Mouse (Mus musculus): ENCODE results near the gene Disc1.

Disc1 gene

DNA sequence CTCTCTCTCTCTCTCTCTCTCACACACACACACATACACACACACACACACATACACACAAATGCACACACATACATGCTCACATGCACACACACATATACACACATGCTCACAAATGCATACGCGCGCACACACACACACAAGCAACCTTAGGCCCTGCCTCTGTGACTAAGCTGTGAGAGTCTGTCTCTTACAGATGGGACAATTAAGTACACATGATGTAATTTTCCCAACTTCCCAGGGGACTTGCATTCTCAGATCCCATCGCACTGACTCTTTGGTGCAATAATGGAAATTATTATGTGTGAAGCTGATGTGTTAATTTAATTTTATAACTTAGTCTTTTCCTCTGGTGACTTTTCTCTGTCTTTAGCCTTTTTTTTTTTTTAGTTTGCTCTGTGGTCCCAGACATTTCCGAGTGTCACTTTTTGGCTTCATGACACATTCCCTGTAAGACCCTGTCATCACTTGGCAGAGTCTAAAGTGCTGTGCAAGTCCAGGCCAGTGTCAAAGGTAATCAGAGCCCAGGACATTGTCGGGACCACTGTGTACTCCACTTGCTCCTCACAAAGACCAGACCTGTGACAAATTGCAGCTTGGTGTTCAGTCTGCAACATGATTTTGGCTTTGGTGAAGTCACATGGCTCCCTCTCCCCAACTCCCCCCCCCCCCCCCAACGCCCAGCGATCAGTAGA, 205.0 kb downstream of the Disc1 start:
- no peak for DNase-seq (ENCODE audit: low read depth, low spot score)

DNA sequence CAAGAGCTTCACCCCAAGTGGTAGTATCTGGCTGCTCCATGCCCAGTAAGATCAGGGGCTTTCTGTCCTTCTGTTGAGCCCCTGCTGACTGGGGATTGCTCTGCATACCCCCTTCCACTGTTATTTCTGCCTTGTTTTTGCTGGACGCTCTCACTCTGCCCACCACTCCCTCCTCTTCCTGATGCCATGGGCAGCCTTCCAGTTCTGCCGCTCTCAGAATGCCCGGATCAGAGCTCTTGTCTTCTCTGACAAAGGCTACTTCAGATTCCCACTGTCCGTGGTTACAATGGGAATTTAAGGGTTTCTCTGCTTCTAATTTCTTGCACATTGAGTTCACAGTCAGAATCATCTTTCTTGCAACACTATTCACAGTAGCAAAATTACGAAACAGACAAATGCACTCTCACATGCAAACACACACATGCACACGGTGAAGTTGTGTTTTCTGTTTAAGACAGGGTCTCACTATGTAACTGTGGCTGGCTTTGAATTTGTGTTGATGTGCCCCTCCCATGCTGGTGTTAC, 214.2 kb downstream of the Disc1 start:
- DNase-seq (ENCODE audit: low read depth, low spot score), result no peak

DNA sequence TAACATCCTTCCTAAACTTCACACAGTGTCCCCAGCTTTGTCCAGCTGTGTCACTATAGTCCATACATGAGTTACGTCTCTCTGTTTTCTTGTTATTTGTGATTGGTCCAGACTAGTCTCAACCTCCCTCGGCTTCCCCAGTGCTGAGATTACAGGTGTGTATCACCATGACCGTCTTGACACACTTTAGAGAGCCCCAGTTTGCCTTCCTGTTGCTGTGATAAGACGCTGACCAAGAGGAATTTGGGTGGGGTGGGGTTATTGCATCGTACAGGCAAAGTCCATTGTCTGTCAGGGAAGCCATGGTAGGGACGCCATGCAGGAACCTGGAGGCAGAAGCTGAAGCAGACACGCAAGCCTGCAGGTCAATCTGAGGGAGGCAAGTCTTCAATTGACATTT, 216.3 kb downstream of the Disc1 start:
- DNase-seq (ENCODE audit: low read depth, low spot score), result no peak

- DNase-seq (ENCODE audit: low read depth, low spot score), result no peak
These were observed 217.4 kb downstream of the Disc1 start for GRCm38 (mm10) chr8:125271357-125271756.

GRCm38 (mm10) chr8:125272089-125272866, 218.3 kb downstream of the Disc1 start:
- no peak for DNase-seq (ENCODE audit: low read depth, low spot score)

GRCm38 (mm10) chr8:125277071-125277682, 223.2 kb downstream of the Disc1 start:
- no peak for DNase-seq (ENCODE audit: low read depth, low spot score)

DNA sequence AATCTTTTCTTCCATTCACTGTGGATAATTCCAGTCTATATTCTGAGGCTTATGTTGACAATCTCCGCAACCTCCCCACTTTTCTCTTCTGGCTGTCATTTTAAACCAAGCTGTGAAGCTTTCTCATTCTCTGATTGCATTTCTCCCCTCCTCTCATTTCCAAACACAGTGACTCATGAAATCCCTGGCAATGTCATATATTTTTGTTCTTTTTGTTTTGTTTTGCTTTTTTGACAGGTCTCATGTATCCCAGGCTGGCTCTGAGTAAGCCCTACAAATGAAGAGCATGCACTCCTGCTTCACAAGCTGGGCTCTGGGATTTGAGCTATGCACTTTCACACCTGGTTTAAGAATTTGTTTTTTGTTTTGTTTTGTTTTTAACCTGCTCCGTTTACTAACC, 225.2 kb downstream of the Disc1 start:
- no peak for DNase-seq (ENCODE audit: low read depth, low spot score)

- no peak for DNase-seq (ENCODE audit: low read depth, low spot score)
These were observed 225.9 kb downstream of the Disc1 start for GRCm38 (mm10) chr8:125279892-125280291.

GRCm38 (mm10) chr8:125282531-125282930, 228.5 kb downstream of the Disc1 start:
- no peak for DNase-seq (ENCODE audit: low read depth, low spot score)

DNA sequence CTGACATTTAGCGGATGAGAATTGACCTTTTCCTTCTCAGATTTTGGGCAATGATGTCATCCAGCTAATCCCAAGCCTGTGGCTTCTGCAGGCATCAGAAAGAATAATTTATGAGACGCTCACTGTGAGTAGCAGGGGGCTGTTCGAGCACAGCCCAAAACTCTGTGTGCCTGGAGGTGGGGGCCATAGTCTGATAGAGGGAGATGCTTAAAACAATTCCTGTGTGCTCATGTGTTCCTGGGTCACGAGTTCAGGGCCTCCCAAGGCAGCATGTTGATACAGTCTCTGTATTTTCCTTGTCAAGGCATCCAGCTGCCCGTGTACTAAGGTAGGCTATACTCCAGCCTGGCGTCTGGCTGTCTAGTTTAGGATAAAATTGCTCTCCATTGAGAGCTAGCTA, 229.5 kb downstream of the Disc1 start:
- no peak for DNase-seq (ENCODE audit: low read depth, low spot score)

GRCm38 (mm10) chr8:125284875-125285274, 230.9 kb downstream of the Disc1 start:
- no peak for DNase-seq (ENCODE audit: low read depth, low spot score)

DNA sequence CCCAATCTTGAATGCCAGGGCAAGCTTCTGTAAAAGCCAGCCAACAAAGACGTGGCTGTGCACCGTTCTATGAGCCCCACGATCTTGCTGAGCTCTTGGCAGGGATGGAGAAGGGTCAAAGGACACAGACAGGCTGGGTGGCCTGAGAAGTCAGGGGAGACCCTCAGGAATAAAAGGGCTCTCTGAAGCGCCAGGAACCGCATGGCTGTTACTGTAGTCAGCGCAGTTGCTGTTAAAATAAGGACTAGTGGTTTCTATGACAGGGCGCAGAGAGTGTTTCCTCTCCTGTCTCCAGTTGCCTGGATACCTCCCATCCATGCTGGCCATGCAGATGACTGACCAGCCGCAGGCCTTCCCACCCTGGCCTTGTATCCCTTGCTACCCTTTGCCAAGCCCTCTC, 231.4 kb downstream of the Disc1 start:
- DNase-seq (ENCODE audit: low read depth, low spot score), result no peak

GRCm38 (mm10) chr8:125285966-125286681, 232.1 kb downstream of the Disc1 start:
- DNase-seq (ENCODE audit: low read depth, low spot score), result no peak

GRCm38 (mm10) chr8:125287311-125287710, 233.3 kb downstream of the Disc1 start:
- no peak for DNase-seq (ENCODE audit: low read depth, low spot score)

DNA sequence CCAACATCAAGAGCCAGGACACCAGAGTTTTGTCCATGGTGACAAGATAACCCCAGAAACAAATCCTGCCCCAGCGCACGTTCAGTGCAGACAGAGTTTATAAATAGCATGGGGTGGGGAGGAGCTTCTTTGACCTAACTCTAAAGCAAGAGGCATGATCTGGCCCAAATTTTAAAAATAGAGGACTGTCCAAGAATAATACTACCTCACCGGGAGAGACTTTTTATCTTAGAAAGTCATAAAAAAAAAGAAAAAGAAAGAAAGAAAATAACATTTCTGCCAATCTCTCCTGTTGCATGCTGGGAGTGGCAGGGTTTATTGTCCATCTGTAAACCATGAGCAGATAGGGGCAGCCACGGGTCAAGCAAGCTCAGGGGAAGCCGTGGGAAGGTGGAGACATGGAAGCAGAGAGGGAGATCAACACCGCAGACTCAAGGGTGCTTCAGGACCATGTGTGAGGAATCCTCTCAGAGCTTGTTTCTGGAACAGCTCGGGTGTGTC, 233.9 kb downstream of the Disc1 start:
- DNase-seq (ENCODE audit: low read depth, low spot score), result no peak

GRCm38 (mm10) chr8:125291506-125291905, 237.5 kb downstream of the Disc1 start:
- no peak for DNase-seq (ENCODE audit: low read depth, low spot score)

GRCm38 (mm10) chr8:125291932-125292717, 238.1 kb downstream of the Disc1 start:
- DNase-seq (ENCODE audit: low read depth, low spot score), result no peak

DNA sequence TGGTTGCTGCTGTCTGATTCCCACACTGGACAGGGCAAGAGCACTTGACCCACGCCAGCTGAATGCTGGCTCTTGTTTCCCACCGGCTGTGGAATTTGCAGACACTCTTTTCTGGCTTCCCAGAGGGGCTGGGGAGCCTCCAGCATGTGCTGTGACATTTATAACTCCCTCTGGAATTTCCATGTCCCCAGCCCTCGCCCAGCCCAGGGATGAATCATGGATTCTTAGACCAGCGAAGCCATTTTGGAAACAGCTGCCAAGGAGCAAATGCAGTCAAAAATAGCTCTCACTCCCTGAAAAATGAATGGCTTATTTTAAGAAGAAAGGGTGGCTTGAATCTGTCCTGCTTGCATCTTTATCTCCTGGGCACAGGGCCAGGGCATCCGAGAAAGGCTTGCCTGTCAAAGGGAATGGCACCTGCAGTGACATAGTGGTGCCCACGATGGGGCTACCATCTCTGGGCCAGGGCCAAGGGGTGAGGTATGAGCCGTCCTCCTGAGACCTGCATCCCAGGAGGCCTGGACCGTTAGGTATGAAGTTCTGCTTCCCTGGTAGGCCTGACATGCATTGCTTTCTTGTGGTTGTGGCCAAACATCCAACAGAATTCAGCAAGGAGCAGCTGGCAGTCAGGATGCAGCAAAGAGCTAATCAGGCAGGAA, 239.1 kb downstream of the Disc1 start:
- DNase-seq (ENCODE audit: low read depth, low spot score), result no peak

DNA sequence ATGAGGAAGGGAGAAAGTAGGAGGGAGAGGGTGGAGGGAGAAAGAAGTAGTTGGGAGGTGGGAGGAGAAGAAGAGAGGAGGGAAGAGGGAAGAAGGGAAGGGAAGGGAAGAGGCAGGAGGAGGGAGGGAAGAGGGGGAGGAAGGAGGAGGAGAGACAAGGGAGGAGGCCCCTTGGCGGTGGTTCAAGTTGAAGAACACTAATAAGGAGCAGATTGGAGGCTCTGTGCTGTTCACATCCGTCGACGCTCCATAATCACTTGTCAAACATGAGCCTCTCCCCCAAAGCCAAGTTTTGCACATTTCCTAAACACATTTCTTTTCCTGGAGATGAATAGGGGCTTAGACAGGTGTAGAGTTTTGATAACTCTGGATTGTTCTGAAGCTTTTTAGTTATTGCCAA, 245.3 kb downstream of the Disc1 start:
- no peak for DNase-seq (ENCODE audit: low read depth, low spot score)

- DNase-seq (ENCODE audit: low read depth, low spot score), result no peak
These were observed 248.0 kb downstream of the Disc1 start for GRCm38 (mm10) chr8:125301931-125302361.

Data from CD4-positive, CD25-positive, alpha-beta regulatory T cell, adult 2 months (primary cell).